Mouse (Mus musculus) ZHBTc4 (cell line): ENCODE measurements around the gene Gm765.

ENCODE experiments used
- DNase-seq: peaks from one replicate; pipeline ENCODE4 v3.0.0-alpha.2; 2011; ENCODE audit warnings: low read depth, low spot score

The Gm765 gene

GRCm38 (mm10) chr6:98221970-98222369 is 120.6 kb downstream of the Gm765 start:
- DNase-seq: no peak

- no peak for DNase-seq
Observed at GRCm38 (mm10) chr6:98212225-98212624, 130.3 kb downstream of the Gm765 start.

- no peak for DNase-seq
Observed at GRCm38 (mm10) chr6:98210237-98210636, 132.3 kb downstream of the Gm765 start.

GRCm38 (mm10) chr6:98208051-98208450 is 134.5 kb downstream of the Gm765 start:
- no peak for DNase-seq

GRCm38 (mm10) chr6:98198706-98199105 is 143.8 kb downstream of the Gm765 start:
- DNase-seq: no peak

- no peak for DNase-seq
Observed at GRCm38 (mm10) chr6:98190745-98191442, 151.7 kb downstream of the Gm765 start.
